Mouse (Mus musculus) G1E (cell line): Measurements from ENCODE around the gene Ksr1. TPM values are rescaled to one million over a fixed set of nuclear protein-coding genes. Genes with fewer than 3 reads are reported as not detected.
A peak's percentile ranks its signal among the peaks of the same experiment; 100 is the strongest.

Experiments
- ATAC-seq: 2 replicates; pipeline ENCODE4 v1.8.0; 2016; ENCODE audit warnings: mild to moderate bottlenecking; ENCODE audit not compliant: insufficient number of reproducible peaks, poor library complexity, low FRiP score, severe bottlenecking; ENCODE audit errors: extremely low read depth
- DNase-seq: peaks from one replicate; pipeline ENCODE4 v3.0.0; 2012; ENCODE audit warnings: low spot score
- H3K27me3 ChIP-seq: 2 replicates; pipeline ENCODE4 v1.6.1; 2012; ENCODE audit warnings: mild to moderate bottlenecking, low read length, inconsistent platforms; ENCODE audit not compliant: insufficient read depth
- H3K36me3 ChIP-seq: replicated peaks from 2 replicates; pipeline ENCODE3; 2012; ENCODE audit warnings: mild to moderate bottlenecking, inconsistent platforms
- H3K4me1 ChIP-seq: 2 replicates; pipeline ENCODE4 v1.6.1; 2012; ENCODE audit warnings: low read depth, low read length, inconsistent platforms, mixed read lengths; ENCODE audit not compliant: insufficient read depth
- H3K4me3 ChIP-seq: 2 replicates; pipeline ENCODE4 v1.5.1; 2012; ENCODE audit warnings: low read depth, mild to moderate bottlenecking, inconsistent platforms, low read length, moderate library complexity, mixed read lengths
- H3K9me3 ChIP-seq: replicated peaks from 2 replicates; pipeline ENCODE4 v1.6.1; 2012; ENCODE audit warnings: inconsistent platforms
- CTCF ChIP-seq: IDR thresholded peaks from 2 replicates; pipeline ENCODE4 v1.5.1; 2012; ENCODE audit warnings: low read depth, low read length, inconsistent platforms, mixed read lengths
- GATA1 ChIP-seq: IDR thresholded peaks from 2 replicates; pipeline ENCODE4 v1.6.1; 2012; ENCODE audit warnings: borderline replicate concordance, low read length, inconsistent platforms, mixed read lengths
- GATA2 ChIP-seq: IDR thresholded peaks from 2 replicates; pipeline ENCODE4 v1.6.1; 2012; ENCODE audit warnings: low read depth, low read length, inconsistent platforms, borderline replicate concordance
- POLR2AphosphoS5 ChIP-seq: IDR thresholded peaks from 2 replicates; pipeline ENCODE4 v1.6.1; 2012; ENCODE audit warnings: low read depth, low read length, inconsistent platforms; ENCODE audit not compliant: insufficient replicate concordance
- TAL1 ChIP-seq: conservative IDR thresholded peaks from 2 replicates; pipeline ENCODE4 v1.6.1; 2012; ENCODE audit warnings: low read depth, low read length, inconsistent platforms, mixed read lengths
- polyA plus RNA-seq: library from polyadenylated mRNA; stranded (reverse); fragments of >175 nt; gene quantifications from 2 replicates; pipeline ENCODE4 v1.2.3, GENCODE M21; 2012
- total RNA-seq, 2 experiments: library from RNA; stranded (forward) in 1 of 2; stranded (reverse) in 1 of 2; fragments of 200-1000 nt in 1 of 2; fragments of >200 nt in 1 of 2; fragmentation: Nextera tagmentation in 1 of 2; gene quantifications; 2 replicates each; pipeline ENCODE4 v1.2.3; 2014 to 2017

The Ksr1 gene
- total RNA-seq (2014; fragmentation: Nextera tagmentation): 2.9 and 3.8 TPM in 2 replicates
- 3.0 and 3.3 TPM in 2 replicates for total RNA-seq (2017)
- 9.0 and 11.8 TPM in 2 replicates for polyA plus RNA-seq

GRCm38 (mm10) chr11:79146331-79146767 lies at the start of gene Ksr1:
Gene Ksr1 (minus strand): TSS chr11:79146407.
- peaks cover 50% of the 10 kb centered on the region for H3K27me3 ChIP-seq
- H3K4me1 ChIP-seq: peaks cover 30% of the 10 kb centered on the region
- DNase-seq (peak; percentile 57), ATAC-seq (peak; percentile 45; the same call in 1 of the 2 replicates)
- peak within 1 kb of the TSS; percentile 72 for H3K4me3 ChIP-seq
- TF ChIP-seq GATA1 (no peak), GATA2 (no peak), TAL1 (no peak), POLR2AphosphoS5 (no peak), CTCF (no peak)
- H3K36me3 ChIP-seq: no peaks in the 10 kb centered on the region
- H3K9me3 ChIP-seq: no peaks in the 10 kb centered on the region

- TF ChIP-seq GATA1 (no peak), CTCF (peak; percentile 36; the same call in 1 of the 2 replicates)
- no peak for ATAC-seq
- peaks cover 2% of the 10 kb centered on the region; the same call in 1 of the 2 replicates for H3K4me1 ChIP-seq
- H3K27me3 ChIP-seq: peaks cover 20% of the 10 kb centered on the region
- H3K4me3 ChIP-seq: no peak overlapping the region; the same call in 1 of the 2 replicates
- H3K36me3 ChIP-seq: no peaks in the 10 kb centered on the region
- H3K9me3 ChIP-seq: no peaks in the 10 kb centered on the region
- no peak for DNase-seq
Observed at GRCm38 (mm10) chr11:79192176-79192575, 46.0 kb upstream of the Ksr1 start.

- H3K4me1 ChIP-seq: peaks cover 2% of the 10 kb centered on the region; the same call in 1 of the 2 replicates
- DNase-seq (no peak), ATAC-seq (no peak)
- no peaks in the 10 kb centered on the region for H3K36me3 ChIP-seq
- H3K27me3 ChIP-seq: peaks cover 15% of the 10 kb centered on the region
- H3K9me3 ChIP-seq: no peaks in the 10 kb centered on the region
- no peak for TF ChIP-seq GATA1
- TF ChIP-seq POLR2AphosphoS5: no peak
- TF ChIP-seq GATA2: no peak
- no peak for TF ChIP-seq CTCF
- no peak for TF ChIP-seq TAL1
- no peak overlapping the region for H3K4me3 ChIP-seq
Observed at GRCm38 (mm10) chr11:79191214-79191613, 45.0 kb upstream of the Ksr1 start.

- ATAC-seq (no peak), DNase-seq (no peak)
- Histone ChIP-seq H3K9me3 (no peaks in the 10 kb centered on the region), H3K4me3 (no peak overlapping the region), H3K36me3 (no peaks in the 10 kb centered on the region), H3K27me3 (peaks cover 15% of the 10 kb centered on the region), H3K4me1 (no peaks in the 10 kb centered on the region)
- no peak for TF ChIP-seq CTCF
- TF ChIP-seq TAL1: no peak
- no peak for TF ChIP-seq GATA1
- TF ChIP-seq GATA2: no peak
- TF ChIP-seq POLR2AphosphoS5: no peak
Observed at GRCm38 (mm10) chr11:79190257-79190656, 44.0 kb upstream of the Ksr1 start.

GRCm38 (mm10) chr11:79188176-79188575 lies 42.0 kb upstream of the Ksr1 start:
- Histone ChIP-seq H3K36me3 (no peaks in the 10 kb centered on the region), H3K27me3 (peaks cover 12% of the 10 kb centered on the region), H3K4me3 (no peak overlapping the region), H3K4me1 (no peaks in the 10 kb centered on the region), H3K9me3 (no peaks in the 10 kb centered on the region)
- no peak for DNase-seq
- TF ChIP-seq GATA1 (no peak), TAL1 (no peak), POLR2AphosphoS5 (no peak), CTCF (no peak), GATA2 (no peak)
- no peak for ATAC-seq

GRCm38 (mm10) chr11:79187291-79187690 lies 41.1 kb upstream of the Ksr1 start:
- Histone ChIP-seq H3K36me3 (no peaks in the 10 kb centered on the region), H3K4me3 (no peak overlapping the region), H3K4me1 (no peaks in the 10 kb centered on the region), H3K27me3 (peaks cover 13% of the 10 kb centered on the region; the same call in 1 of the 2 replicates), H3K9me3 (no peaks in the 10 kb centered on the region)
- no peak for TF ChIP-seq CTCF
- TF ChIP-seq POLR2AphosphoS5: no peak
- no peak for TF ChIP-seq GATA2
- TF ChIP-seq TAL1: no peak
- TF ChIP-seq GATA1: no peak
- DNase-seq (no peak), ATAC-seq (no peak)
